Mouse (Mus musculus) limb, embryonic 12.5 days (tissue): ENCODE measurements around the gene Dimt1. TPM values are rescaled to one million over a fixed set of nuclear protein-coding genes. Genes with fewer than 3 reads are reported as not detected.

ENCODE experiments used
- ATAC-seq: fragments of 200-750 bp; cut with Nextera tagmentation; 2 replicates; pipeline ENCODE4 v1.8.0; 2017; ENCODE audit warnings: low read depth, moderate TSS enrichment; ENCODE audit not compliant: insufficient number of reproducible peaks, insufficient read depth, low FRiP score, low TSS enrichment
- H3K27ac ChIP-seq: fragments of 300-500 bp; sonication (generic); 2 replicates; pipeline ENCODE4 v1.5.1; 2016; ENCODE audit warnings: mild to moderate bottlenecking, moderate library complexity
- H3K27me3 ChIP-seq: fragments of 300-500 bp; sonication (generic); 2 replicates; pipeline ENCODE4 v1.6.1; 2016; ENCODE audit warnings: mild to moderate bottlenecking, moderate library complexity
- H3K36me3 ChIP-seq: fragments of 300-500 bp; sonication (generic); 2 replicates; pipeline ENCODE4 v1.6.1; 2016; ENCODE audit warnings: mild to moderate bottlenecking, moderate library complexity
- H3K4me1 ChIP-seq: fragments of 300-500 bp; sonication (generic); replicated peaks from 2 replicates; pipeline ENCODE4 v1.6.1; 2016
- H3K4me2 ChIP-seq: fragments of 300-500 bp; sonication (generic); 2 replicates; pipeline ENCODE4 v1.6.1; 2016; ENCODE audit warnings: mild to moderate bottlenecking, moderate library complexity
- H3K4me3 ChIP-seq: fragments of 300-500 bp; sonication (generic); replicated peaks from 2 replicates; pipeline ENCODE4 v1.5.1; 2016; ENCODE audit warnings: mild to moderate bottlenecking
- H3K9ac ChIP-seq: fragments of 300-500 bp; sonication (generic); replicated peaks from 2 replicates; pipeline ENCODE4 v1.6.1; 2016; ENCODE audit warnings: mild to moderate bottlenecking, moderate library complexity
- H3K9me3 ChIP-seq: fragments of 300-500 bp; sonication (generic); 2 replicates; pipeline ENCODE4 v1.6.1; 2016; ENCODE audit warnings: mild to moderate bottlenecking, moderate library complexity
- WGBS: fragments of 180-500 bp; shearing (Covaris S2); methylation state at CpG from one replicate; pipeline ENCODE4 v1.1.7; 2016; 5-methylcytosine and 5-hydroxymethylcytosine counted together
- polyA plus RNA-seq: library from polyadenylated mRNA; unstranded; fragments of >200 nt; fragmentation: Nextera tagmentation; extraction: Ambion mirVana; gene quantifications from 2 replicates; pipeline ENCODE4 v1.2.1, GENCODE M21; 2016

Dimt1 gene
- polyA plus RNA-seq, 1 experiment from 2014 or later: 49.6 TPM

GRCm38 (mm10) chr13:106936256-106937137 lies 10.4 kb upstream of the Dimt1 start, which contains the start of gene Ipo11:
Gene Ipo11 (minus strand): TSS chr13:106936958.
- under 1% methylated on average over 84 of the region's 84 CpGs for WGBS
- Histone ChIP-seq H3K27ac (peak within 1 kb of the TSS; percentile 86), H3K4me3 (peak within 1 kb of the TSS; percentile 98), H3K9me3 (no peaks in the 10 kb centered on the region), H3K9ac (peak within 1 kb of the TSS; percentile 92), H3K4me1 (peaks cover 7% of the 10 kb centered on the region), H3K27me3 (no peaks in the 10 kb centered on the region), H3K36me3 (no peaks in the 10 kb centered on the region), H3K4me2 (peak within 1 kb of the TSS; percentile 64)
- peak; percentile 97 for ATAC-seq

GRCm38 (mm10) chr13:106937138-106937472 lies 9.8 kb upstream of the Dimt1 start:
- WGBS: 28% methylated on average over 7 of the region's 7 CpGs
- no peaks in the 10 kb centered on the region for H3K9me3 ChIP-seq
- ATAC-seq: peak; percentile 27; the same call in 1 of the 2 replicates
- H3K27me3 ChIP-seq: no peaks in the 10 kb centered on the region
- H3K4me3 ChIP-seq: peak overlapping the region; percentile 98
- peak overlapping the region; percentile 64 for H3K4me2 ChIP-seq
- H3K27ac ChIP-seq: no peak overlapping the region
- H3K4me1 ChIP-seq: peaks cover 7% of the 10 kb centered on the region
- no peaks in the 10 kb centered on the region for H3K36me3 ChIP-seq
- H3K9ac ChIP-seq: peak overlapping the region; percentile 92; the same call in 1 of the 2 replicates

- no peak overlapping the region for H3K27ac ChIP-seq
- H3K4me1 ChIP-seq: no peaks in the 10 kb centered on the region
- no peak for ATAC-seq
- H3K36me3 ChIP-seq: no peaks in the 10 kb centered on the region
- H3K27me3 ChIP-seq: no peaks in the 10 kb centered on the region
- no peaks in the 10 kb centered on the region for H3K9me3 ChIP-seq
- no peak overlapping the region for H3K4me2 ChIP-seq
- WGBS: 23% methylated on average over 7 of the region's 7 CpGs
- H3K4me3 ChIP-seq: no peak overlapping the region
- no peak overlapping the region for H3K9ac ChIP-seq
These were observed 5.5 kb upstream of the Dimt1 start for GRCm38 (mm10) chr13:106941211-106941976.

GRCm38 (mm10) chr13:106942721-106943120 lies 4.2 kb upstream of the Dimt1 start:
- H3K9me3 ChIP-seq: no peaks in the 10 kb centered on the region
- no peak for ATAC-seq
- peaks cover 2% of the 10 kb centered on the region for H3K4me1 ChIP-seq
- no peak overlapping the region for H3K9ac ChIP-seq
- WGBS: 91% methylated on average over 1 of the region's 1 CpGs
- no peak overlapping the region for H3K4me3 ChIP-seq
- H3K27ac ChIP-seq: no peak overlapping the region
- no peaks in the 10 kb centered on the region for H3K27me3 ChIP-seq
- no peaks in the 10 kb centered on the region for H3K36me3 ChIP-seq
- H3K4me2 ChIP-seq: no peak overlapping the region

GRCm38 (mm10) chr13:106945518-106945917 lies 1.4 kb upstream of the Dimt1 start:
- H3K27me3 ChIP-seq: no peaks in the 10 kb centered on the region
- no peak overlapping the region for H3K4me3 ChIP-seq
- no peak overlapping the region for H3K4me2 ChIP-seq
- peaks cover 11% of the 10 kb centered on the region; the same call in 1 of the 2 replicates for H3K36me3 ChIP-seq
- H3K27ac ChIP-seq: no peak overlapping the region
- no peak for ATAC-seq
- WGBS: 81% methylated on average over 9 of the region's 9 CpGs
- peaks cover 15% of the 10 kb centered on the region for H3K4me1 ChIP-seq
- H3K9ac ChIP-seq: no peak overlapping the region
- no peaks in the 10 kb centered on the region for H3K9me3 ChIP-seq

- WGBS: 4% methylated on average over 6 of the region's 6 CpGs
- H3K27ac ChIP-seq: no peak overlapping the region
- peak overlapping the region; percentile 91 for H3K4me3 ChIP-seq
- peak overlapping the region; percentile 72 for H3K4me2 ChIP-seq
- H3K9ac ChIP-seq: peak overlapping the region; percentile 95
- H3K4me1 ChIP-seq: peaks cover 15% of the 10 kb centered on the region
- H3K9me3 ChIP-seq: no peaks in the 10 kb centered on the region
- H3K27me3 ChIP-seq: no peaks in the 10 kb centered on the region
- ATAC-seq: no peak
- peaks cover 32% of the 10 kb centered on the region for H3K36me3 ChIP-seq
These were observed 656 bp downstream of the Dimt1 start for GRCm38 (mm10) chr13:106947583-106947982.

- Histone ChIP-seq H3K27me3 (no peaks in the 10 kb centered on the region), H3K9ac (no peak overlapping the region), H3K4me3 (no peak overlapping the region), H3K36me3 (peaks cover 77% of the 10 kb centered on the region), H3K27ac (no peak overlapping the region), H3K9me3 (no peaks in the 10 kb centered on the region), H3K4me1 (no peaks in the 10 kb centered on the region), H3K4me2 (no peak overlapping the region)
- no peak for ATAC-seq
- WGBS: 91% methylated on average over 3 of the region's 3 CpGs
These were observed 8.0 kb downstream of the Dimt1 start for GRCm38 (mm10) chr13:106954880-106955279.

- H3K36me3 ChIP-seq: peaks cover 67% of the 10 kb centered on the region
- WGBS: 92% methylated on average over 4 of the region's 4 CpGs
- ATAC-seq: no peak
These were observed 10.6 kb downstream of the Dimt1 start for GRCm38 (mm10) chr13:106957554-106957953.

GRCm38 (mm10) chr13:106958286-106958685 lies 11.4 kb downstream of the Dimt1 start:
- Histone ChIP-seq H3K4me1 (no peaks in the 10 kb centered on the region), H3K9ac (no peak overlapping the region), H3K9me3 (no peaks in the 10 kb centered on the region), H3K27me3 (no peaks in the 10 kb centered on the region), H3K27ac (no peak overlapping the region), H3K4me3 (no peak overlapping the region), H3K4me2 (no peak overlapping the region), H3K36me3 (peaks cover 67% of the 10 kb centered on the region)
- no peak for ATAC-seq
- WGBS: 87% methylated on average over 3 of the region's 3 CpGs

More at GRCm38 (mm10) chr13:106957554-106957953, 10.6 kb downstream of the Dimt1 start:
- Histone ChIP-seq H3K4me3 (no peak overlapping the region), H3K9ac (no peak overlapping the region), H3K9me3 (no peaks in the 10 kb centered on the region), H3K27ac (no peak overlapping the region), H3K4me2 (no peak overlapping the region), H3K27me3 (no peaks in the 10 kb centered on the region), H3K4me1 (no peaks in the 10 kb centered on the region)

GRCm38 (mm10) chr13:106960557-106960956 lies 13.6 kb downstream of the Dimt1 start:
- H3K27ac ChIP-seq: no peak overlapping the region
- H3K27me3 ChIP-seq: no peaks in the 10 kb centered on the region
- no peak overlapping the region for H3K4me2 ChIP-seq
- no peak overlapping the region for H3K4me3 ChIP-seq
- 85% methylated on average over 3 of the region's 3 CpGs for WGBS
- no peaks in the 10 kb centered on the region for H3K9me3 ChIP-seq
- H3K36me3 ChIP-seq: peaks cover 63% of the 10 kb centered on the region
- no peak overlapping the region for H3K9ac ChIP-seq
- H3K4me1 ChIP-seq: no peaks in the 10 kb centered on the region
- no peak for ATAC-seq

- Histone ChIP-seq H3K4me1 (no peaks in the 10 kb centered on the region), H3K4me2 (no peak overlapping the region), H3K9ac (no peak overlapping the region), H3K27me3 (no peaks in the 10 kb centered on the region), H3K4me3 (no peak overlapping the region), H3K9me3 (no peaks in the 10 kb centered on the region), H3K27ac (no peak overlapping the region), H3K36me3 (peaks cover 57% of the 10 kb centered on the region)
- no peak for ATAC-seq
- 88% methylated on average over 4 of the region's 4 CpGs for WGBS
These were observed 14.6 kb downstream of the Dimt1 start for GRCm38 (mm10) chr13:106961496-106961895.
